In the genomic region with DNA sequence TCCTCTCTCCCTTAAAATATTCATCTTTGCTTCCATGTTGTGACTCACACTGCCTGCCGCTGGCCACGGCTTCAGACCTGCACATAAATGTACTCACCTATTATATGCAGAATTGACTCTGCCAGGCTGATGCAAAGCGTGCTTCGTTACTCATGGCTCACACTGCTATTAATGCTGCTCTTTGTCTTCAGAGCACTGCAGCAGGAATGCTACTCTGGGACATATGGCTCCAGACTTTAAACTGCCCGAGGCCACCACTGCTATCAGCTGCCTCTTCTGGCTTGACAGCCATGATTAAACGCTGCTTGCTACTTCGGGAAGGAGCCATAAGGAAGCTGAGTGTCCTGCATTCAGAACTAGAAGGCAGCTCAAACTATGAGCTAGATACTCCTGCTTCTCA, we compare ENCODE assay signal across 19 mouse cellular contexts. TPM values are rescaled to one million over a fixed set of nuclear protein-coding genes. Genes with fewer than 3 reads are reported as not detected.
A peak's percentile ranks its signal among the peaks of the same experiment; 100 is the strongest.
DNase-seq lines count a peak whose midpoint lies in the region; ATAC-seq lines count a peak whose summit lies in the region.
"Had no signal": no experiment of that assay in that cellular context is flagged by ENCODE, and none has a peak within 500 bp of the region (broad histone marks: within the 10 kb centered on the region; RNA-seq: fewer than 3 reads in every experiment).

No protein-coding gene starts in this region.

- DNase-seq in neural tube, embryonic 11.5 days (ENCODE audit: low spot score), result peak; percentile 14
- DNase-seq in neural tube, embryonic 10.5 days (ENCODE audit: extremely low spot score, low spot score), result no peak
- DNase-seq in hindbrain, embryonic 14.5 days (ENCODE audit: low spot score), result peak; percentile 29
- DNase-seq in lung, postnatal 4 days, result no peak
- DNase-seq in left cerebral cortex, postnatal 14 days (ENCODE audit: low spot score in 2 of 2), result no peak
- DNase-seq: B cell, adult 2 months; cerebellum, adult 11-12 months; lung, postnatal 10 days; thymus, postnatal 25 days had no signal

- ATAC-seq in forebrain, embryonic 13.5 days, result peak; percentile 38; the same call in 1 of the 2 replicates
- no peak; the same call in 1 of the 2 replicates for ATAC-seq in forebrain, embryonic 15.5 days (replicated peaks)
- ATAC-seq in neural tube, embryonic 11.5 days (ENCODE audit: insufficient read depth, low FRiP score, low TSS enrichment), result peak; percentile 48; the same call in 1 of the 2 replicates
- peak; percentile 69; the same call in 1 of the 2 replicates for ATAC-seq in hindbrain, embryonic 14.5 days (ENCODE audit: low FRiP score)

- no peak overlapping the region for H3K4me2 ChIP-seq in forebrain, embryonic 13.5 days
- H3K4me2 ChIP-seq in forebrain, embryonic 15.5 days (replicated peaks), result no peak overlapping the region
- no peak overlapping the region for H3K4me2 ChIP-seq in neural tube, embryonic 11.5 days (ENCODE audit: low read depth)
- no peak overlapping the region for H3K4me2 ChIP-seq in hindbrain, embryonic 14.5 days (replicated peaks)
- H3K4me2 ChIP-seq: heart, embryonic 15.5 days; liver, embryonic 15.5 days; midbrain, embryonic 12.5 days had no signal

- H3K36me3 ChIP-seq in forebrain, embryonic 13.5 days (ENCODE audit: poor library complexity, severe bottlenecking), result no peaks in the 10 kb centered on the region
- H3K36me3 ChIP-seq in forebrain, embryonic 15.5 days, result no peaks in the 10 kb centered on the region
- no peaks in the 10 kb centered on the region for H3K36me3 ChIP-seq in neural tube, embryonic 11.5 days (ENCODE audit: control insufficient read depth, insufficient read depth, low read length)
- H3K36me3 ChIP-seq in hindbrain, embryonic 14.5 days (replicated peaks; ENCODE audit: control insufficient read depth, insufficient read depth), result no peaks in the 10 kb centered on the region
- H3K36me3 ChIP-seq: heart, embryonic 15.5 days; liver, embryonic 15.5 days; midbrain, embryonic 12.5 days had no signal

- H3K4me3 ChIP-seq in forebrain, embryonic 13.5 days, result no peak overlapping the region
- H3K4me3 ChIP-seq in forebrain, embryonic 15.5 days, result no peak overlapping the region
- H3K4me3 ChIP-seq in neural tube, embryonic 11.5 days (ENCODE audit: low read depth, low read length), result no peak overlapping the region
- H3K4me3 ChIP-seq in hindbrain, embryonic 14.5 days (replicated peaks; ENCODE audit: low read length), result no peak overlapping the region
- H3K4me3 ChIP-seq: heart, embryonic 15.5 days; liver, embryonic 15.5 days; midbrain, embryonic 12.5 days had no signal

- H3K27me3 ChIP-seq in forebrain, embryonic 13.5 days, result no peaks in the 10 kb centered on the region
- H3K27me3 ChIP-seq in forebrain, embryonic 15.5 days, result no peaks in the 10 kb centered on the region
- no peaks in the 10 kb centered on the region for H3K27me3 ChIP-seq in neural tube, embryonic 11.5 days (ENCODE audit: control insufficient read depth, insufficient read depth, low read length)
- H3K27me3 ChIP-seq in hindbrain, embryonic 14.5 days (ENCODE audit: control insufficient read depth, insufficient read depth, low read length), result no peaks in the 10 kb centered on the region
- H3K27me3 ChIP-seq: heart, embryonic 15.5 days; liver, embryonic 15.5 days; midbrain, embryonic 12.5 days had no signal

- H3K9ac ChIP-seq in forebrain, embryonic 13.5 days, result no peak overlapping the region
- H3K9ac ChIP-seq in forebrain, embryonic 15.5 days (replicated peaks), result no peak overlapping the region
- H3K9ac ChIP-seq in neural tube, embryonic 11.5 days (ENCODE audit: low read length), result no peak overlapping the region
- no peak overlapping the region for H3K9ac ChIP-seq in hindbrain, embryonic 14.5 days
- H3K9ac ChIP-seq: heart, embryonic 15.5 days; liver, embryonic 15.5 days; midbrain, embryonic 12.5 days had no signal

- intact Hi-C loops in left cerebral cortex, postnatal 14 days (cut with DNase I), result no loop called here

- WGBS in forebrain, embryonic 13.5 days, result 58% methylated on average over 7 of the region's 7 CpGs
- WGBS in forebrain, embryonic 15.5 days, result 49% methylated on average over 7 of the region's 7 CpGs
- WGBS in neural tube, embryonic 11.5 days, result 62% methylated on average over 7 of the region's 7 CpGs
- WGBS in hindbrain, embryonic 14.5 days, result 52% methylated on average over 7 of the region's 7 CpGs

- H3K27ac ChIP-seq in forebrain, embryonic 13.5 days, result no peak overlapping the region
- H3K27ac ChIP-seq in forebrain, embryonic 15.5 days (replicated peaks), result no peak overlapping the region
- H3K27ac ChIP-seq in neural tube, embryonic 11.5 days (ENCODE audit: low read depth, low read length), result no peak overlapping the region
- no peak overlapping the region for H3K27ac ChIP-seq in hindbrain, embryonic 14.5 days
- H3K27ac ChIP-seq: heart, embryonic 15.5 days; liver, embryonic 15.5 days; midbrain, embryonic 12.5 days had no signal

- no peaks in the 10 kb centered on the region for H3K4me1 ChIP-seq in forebrain, embryonic 13.5 days
- no peaks in the 10 kb centered on the region for H3K4me1 ChIP-seq in forebrain, embryonic 15.5 days
- H3K4me1 ChIP-seq in neural tube, embryonic 11.5 days (ENCODE audit: control insufficient read depth, insufficient read depth, low read length), result no peaks in the 10 kb centered on the region
- no peaks in the 10 kb centered on the region for H3K4me1 ChIP-seq in hindbrain, embryonic 14.5 days (replicated peaks; ENCODE audit: control insufficient read depth, insufficient read depth, low read length)
- H3K4me1 ChIP-seq: heart, embryonic 15.5 days; liver, embryonic 15.5 days; midbrain, embryonic 12.5 days had no signal

- H3K9me3 ChIP-seq in forebrain, embryonic 13.5 days (replicated peaks), result no peaks in the 10 kb centered on the region
- no peaks in the 10 kb centered on the region for H3K9me3 ChIP-seq in forebrain, embryonic 15.5 days
- H3K9me3 ChIP-seq in neural tube, embryonic 11.5 days (ENCODE audit: control insufficient read depth, low read length), result no peaks in the 10 kb centered on the region
- H3K9me3 ChIP-seq in hindbrain, embryonic 14.5 days (ENCODE audit: control insufficient read depth, low read length), result no peaks in the 10 kb centered on the region
- H3K9me3 ChIP-seq: heart, embryonic 15.5 days; liver, embryonic 15.5 days; midbrain, embryonic 12.5 days had no signal

RNA-seq across cellular contexts. Expression of a gene that starts 45.9 kb away (rescaled TPM):
- not detected in 2 replicates for polyA plus RNA-seq in forebrain, embryonic 13.5 days (2015; fragmentation: Nextera tagmentation; extraction: Ambion mirVana)
- not detected in 2 replicates for polyA plus RNA-seq in forebrain, embryonic 15.5 days (2015; fragmentation: Nextera tagmentation; extraction: Ambion mirVana)
- polyA plus RNA-seq in neural tube, embryonic 11.5 days (2014; fragmentation: Nextera tagmentation; extraction: Ambion mirVana), result 0.41 TPM in 1 of 2 replicates, not detected in the other
- 0.36 and 0.52 TPM in 2 replicates for polyA plus RNA-seq in hindbrain, embryonic 14.5 days (2014; fragmentation: Nextera tagmentation; extraction: Ambion mirVana)
- not detected for total RNA-seq in left cerebral cortex, postnatal 14 days (2021)
- total RNA-seq: layer of hippocampus, postnatal 25 days; neutrophil, adult 5-6 weeks had no signal
- polyA plus RNA-seq: large intestine, adult 2 months; spleen, adult 2 months; stomach, embryonic 16.5 days had no signal

RNA-seq across cellular contexts. Expression of a gene that starts 54.1 kb away (rescaled TPM):
- not detected in 2 replicates for polyA plus RNA-seq in forebrain, embryonic 13.5 days (2015; fragmentation: Nextera tagmentation; extraction: Ambion mirVana)
- not detected in 2 replicates for polyA plus RNA-seq in forebrain, embryonic 15.5 days (2015; fragmentation: Nextera tagmentation; extraction: Ambion mirVana)
- not detected in 2 replicates for polyA plus RNA-seq in neural tube, embryonic 11.5 days (2014; fragmentation: Nextera tagmentation; extraction: Ambion mirVana)
- 1.1 and 1.2 TPM in 2 replicates for polyA plus RNA-seq in hindbrain, embryonic 14.5 days (2014; fragmentation: Nextera tagmentation; extraction: Ambion mirVana)
- total RNA-seq in left cerebral cortex, postnatal 14 days (2021), result not detected
- total RNA-seq: layer of hippocampus, postnatal 25 days; neutrophil, adult 5-6 weeks had no signal
- polyA plus RNA-seq: heart, embryonic 15.5 days; large intestine, adult 2 months; liver, embryonic 15.5 days; spleen, adult 2 months; stomach, embryonic 16.5 days had no signal

RNA-seq across cellular contexts. Expression of a gene that starts 54.6 kb away (rescaled TPM):
- polyA plus RNA-seq in forebrain, embryonic 13.5 days (2015; fragmentation: Nextera tagmentation; extraction: Ambion mirVana), result 1.4 and 3.3 TPM in 2 replicates
- polyA plus RNA-seq in forebrain, embryonic 15.5 days (2015; fragmentation: Nextera tagmentation; extraction: Ambion mirVana), result 1.1 and 2.3 TPM in 2 replicates
- 8.6 and 9.1 TPM in 2 replicates for polyA plus RNA-seq in neural tube, embryonic 11.5 days (2014; fragmentation: Nextera tagmentation; extraction: Ambion mirVana)
- polyA plus RNA-seq in hindbrain, embryonic 14.5 days (2014; fragmentation: Nextera tagmentation; extraction: Ambion mirVana), result 28.2 and 29.0 TPM in 2 replicates
- total RNA-seq in left cerebral cortex, postnatal 14 days (2021), result under 1 TPM in 1 of 2 experiments, not detected in 1; 0.17 TPM
- total RNA-seq: layer of hippocampus, postnatal 25 days had no signal

Comparison
In these comparisons a context has a peak if more than half of its experiments do, and no peak if none do; other contexts are left out.
1. DNase-seq: peak in neural tube, embryonic 11.5 days (single experiment) and hindbrain, embryonic 14.5 days (single experiment); none in neural tube, embryonic 10.5 days (single experiment), lung, postnatal 4 days (0 of 2) and left cerebral cortex, postnatal 14 days (0 of 2).